Mouse (Mus musculus) embryonic fibroblast, embryonic 13.5 days (primary cell): ENCODE results near the gene Sfi1.
"Not testable (repeated sequence)": the region's sequence is repeated elsewhere in the genome, so short reads cannot be mapped to it uniquely, and the experiment has no call there.

Source experiments
- CTCF ChIP-seq: IDR thresholded peaks from 2 replicates; pipeline ENCODE4 v1.5.1; 2011; ENCODE audit warnings: mild to moderate bottlenecking, control low read depth, low read length, moderate library complexity, borderline replicate concordance; ENCODE audit not compliant: insufficient read depth
- POLR2A ChIP-seq: IDR thresholded peaks from 2 replicates; pipeline ENCODE4 v1.6.1; 2011; ENCODE audit warnings: low read depth, mild to moderate bottlenecking, control low read depth, low read length, moderate library complexity

- not testable (repeated sequence) for TF ChIP-seq CTCF, POLR2A
Observed at GRCm38 (mm10) chr11:3163122-3163521, 30.1 kb downstream of the Sfi1 start.
